Mouse (Mus musculus): ENCODE measurements around the gene Retnla. TPM values are rescaled to one million over a fixed set of nuclear protein-coding genes. Genes with fewer than 3 reads are reported as not detected.

Retnla gene
- polyA plus RNA-seq, 1 experiment, result 193 TPM

Other genes starting within 250 kb of the Retnla start
- 0.12 and 0.18 TPM in 2 replicates for gene Trat1, start 70.5 kb upstream of the Retnla start, polyA plus RNA-seq (2012; rRNA removed)
- gene Retnlb, start 25.7 kb upstream of the Retnla start, polyA plus RNA-seq (2012; rRNA removed), result not detected in 2 replicates
- gene Retnlg, start 30.1 kb downstream of the Retnla start, polyA plus RNA-seq (2012; rRNA removed), result 4.3 TPM in 2 replicates
- 9.7 and 10.4 TPM in 2 replicates for gene Dzip3, start 151.6 kb downstream of the Retnla start, polyA plus RNA-seq (2012; rRNA removed)
- gene Cip2a, start 151.6 kb downstream of the Retnla start, polyA plus RNA-seq (2012; rRNA removed), result 2.7 TPM in 2 replicates
- 0.04 and 0.07 TPM in 2 replicates for gene Myh15, start 214.9 kb downstream of the Retnla start, polyA plus RNA-seq (2012; rRNA removed)

All from urinary bladder, adult 2 months (tissue).